Mouse (Mus musculus): ENCODE measurements at regions not wholly inside any gene's neighbourhood (a gene's known extent, or its start where the extent isn't known, plus 50 kb on each side); places are given as distances from the start of the nearest gene placed in this dataset.

DNA sequence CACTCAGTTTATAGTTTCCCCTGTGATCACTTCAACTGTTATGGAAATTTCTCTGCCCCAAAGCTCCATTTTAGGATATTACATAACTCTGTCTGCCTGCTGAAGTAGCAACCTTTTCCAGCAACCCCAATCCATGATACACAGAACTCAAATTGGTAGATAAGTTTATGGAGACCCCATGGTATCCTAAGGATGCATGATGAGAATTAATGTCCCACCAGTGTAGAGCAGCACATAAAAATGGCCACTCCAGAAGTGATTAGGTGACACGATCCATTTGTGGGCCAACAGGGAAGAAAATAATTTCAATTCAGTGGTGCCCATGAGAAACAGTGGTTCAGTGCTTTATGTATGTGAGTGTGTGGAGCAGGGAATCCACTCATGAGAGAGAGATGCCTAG lies 583.3 kb upstream of the Cdh8 start:
- TF ChIP-seq POLR2A (IDR thresholded peaks at IDR 0.05; ENCODE audit: borderline replicate concordance, insufficient read depth, low read length) (no peak), CTCF (IDR thresholded peaks at IDR 0.05; ENCODE audit: borderline replicate concordance, insufficient read depth, low read depth, low read length) (no peak)
- DNase-seq: no peak
- Histone ChIP-seq H3K27me3 (ENCODE audit: control insufficient read depth, insufficient read depth, low read length) (no peaks in the 10 kb centered on the region), H3K4me3 (replicated peaks; ENCODE audit: insufficient read depth, low read depth, low read length) (no peak overlapping the region), H3K27ac (ENCODE audit: insufficient read depth, low read length) (no peak overlapping the region), H3K4me1 (ENCODE audit: control insufficient read depth, insufficient read depth, low read length) (no peaks in the 10 kb centered on the region)
- 84% methylated on average over 1 of the region's 1 CpGs for WGBS

DNA sequence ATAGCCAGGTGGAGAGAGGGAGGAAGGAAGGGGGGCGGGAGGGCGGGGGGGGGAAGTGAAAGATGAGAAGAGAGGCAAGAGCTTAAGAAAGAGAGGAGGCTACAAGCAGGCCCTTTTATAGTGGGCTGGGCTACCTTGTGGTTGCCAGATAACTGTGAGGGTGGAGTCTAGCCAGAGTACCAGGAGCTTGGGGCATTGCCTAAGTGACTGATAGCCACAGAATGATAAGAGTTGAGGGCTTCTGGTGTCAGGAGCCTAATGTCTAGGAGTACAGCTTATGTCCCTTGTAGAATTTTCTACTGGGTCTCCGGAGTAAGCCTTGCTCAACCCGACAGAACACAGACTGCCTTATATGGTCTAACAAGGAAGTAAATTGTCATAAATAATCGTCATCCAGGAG lies 567.4 kb upstream of the Cdh8 start:
- no peaks in the 10 kb centered on the region for H3K4me1 ChIP-seq (ENCODE audit: control insufficient read depth, insufficient read depth, low read length)
- H3K27ac ChIP-seq (ENCODE audit: insufficient read depth, low read length): no peak overlapping the region
- WGBS: 81% methylated on average over 5 of the region's 5 CpGs
- DNase-seq: no peak
- no peak overlapping the region for H3K4me3 ChIP-seq (replicated peaks; ENCODE audit: insufficient read depth, low read depth, low read length)
- TF ChIP-seq CTCF (IDR thresholded peaks at IDR 0.05; ENCODE audit: borderline replicate concordance, insufficient read depth, low read depth, low read length) (no peak), POLR2A (IDR thresholded peaks at IDR 0.05; ENCODE audit: borderline replicate concordance, insufficient read depth, low read length) (no peak)
- no peaks in the 10 kb centered on the region for H3K27me3 ChIP-seq (ENCODE audit: control insufficient read depth, insufficient read depth, low read length)

- no peak for TF ChIP-seq POLR2A (IDR thresholded peaks at IDR 0.05; ENCODE audit: borderline replicate concordance, insufficient read depth, low read length)
- TF ChIP-seq CTCF (IDR thresholded peaks at IDR 0.05; ENCODE audit: borderline replicate concordance, insufficient read depth, low read depth, low read length): no peak
- Histone ChIP-seq H3K4me3 (replicated peaks; ENCODE audit: insufficient read depth, low read depth, low read length) (no peak overlapping the region), H3K4me1 (ENCODE audit: control insufficient read depth, insufficient read depth, low read length) (no peaks in the 10 kb centered on the region), H3K27me3 (ENCODE audit: control insufficient read depth, insufficient read depth, low read length) (no peaks in the 10 kb centered on the region), H3K27ac (ENCODE audit: insufficient read depth, low read length) (no peak overlapping the region)
- no peak for DNase-seq
Observed at GRCm38 (mm10) chr8:99954697-99955096, 538.4 kb upstream of the Cdh8 start.

DNA sequence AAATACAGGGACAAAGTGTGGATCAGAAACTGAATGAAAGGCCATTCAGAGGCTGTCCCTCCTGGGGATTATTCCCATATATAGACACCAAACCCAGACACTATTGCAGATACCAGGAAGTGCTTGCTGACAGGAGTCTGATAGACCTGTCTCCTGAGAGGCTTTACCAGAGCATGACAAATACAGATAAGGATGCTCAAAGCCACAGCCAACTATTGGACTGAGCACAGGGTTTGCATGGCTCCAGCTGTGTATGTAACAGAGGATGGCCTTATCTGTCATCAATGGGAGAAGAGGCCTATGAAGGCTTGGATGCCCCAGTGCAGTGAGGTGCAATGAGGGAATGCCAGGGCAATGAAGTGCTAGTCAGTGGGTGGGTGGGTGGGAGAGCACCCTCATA lies 537.6 kb upstream of the Cdh8 start:
- no peaks in the 10 kb centered on the region for H3K4me1 ChIP-seq (ENCODE audit: control insufficient read depth, insufficient read depth, low read length)
- no peak overlapping the region for H3K4me3 ChIP-seq (replicated peaks; ENCODE audit: insufficient read depth, low read depth, low read length)
- no peak overlapping the region for H3K27ac ChIP-seq (ENCODE audit: insufficient read depth, low read length)
- DNase-seq: no peak
- H3K27me3 ChIP-seq (ENCODE audit: control insufficient read depth, insufficient read depth, low read length): no peaks in the 10 kb centered on the region
- no peak for TF ChIP-seq POLR2A (IDR thresholded peaks at IDR 0.05; ENCODE audit: borderline replicate concordance, insufficient read depth, low read length)
- TF ChIP-seq CTCF (IDR thresholded peaks at IDR 0.05; ENCODE audit: borderline replicate concordance, insufficient read depth, low read depth, low read length): no peak

- no peak for DNase-seq
- WGBS: 81% methylated on average over 5 of the region's 5 CpGs
- Histone ChIP-seq H3K27ac (ENCODE audit: insufficient read depth, low read length) (no peak overlapping the region), H3K4me1 (ENCODE audit: control insufficient read depth, insufficient read depth, low read length) (no peaks in the 10 kb centered on the region), H3K4me3 (replicated peaks; ENCODE audit: insufficient read depth, low read depth, low read length) (no peak overlapping the region), H3K27me3 (ENCODE audit: control insufficient read depth, insufficient read depth, low read length) (no peaks in the 10 kb centered on the region)
- TF ChIP-seq CTCF (IDR thresholded peaks at IDR 0.05; ENCODE audit: borderline replicate concordance, insufficient read depth, low read depth, low read length): no peak
- no peak for TF ChIP-seq POLR2A (IDR thresholded peaks at IDR 0.05; ENCODE audit: borderline replicate concordance, insufficient read depth, low read length)
Observed at GRCm38 (mm10) chr8:99933159-99933558, 516.9 kb upstream of the Cdh8 start.

Measured in cerebellum, adult 2 months (tissue).